Mouse (Mus musculus): ENCODE results near the gene Olfr1510. TPM values are rescaled to one million over a fixed set of nuclear protein-coding genes. Genes with fewer than 3 reads are reported as not detected.
A peak's percentile ranks its signal among the peaks of the same experiment; 100 is the strongest.
"Not testable (repeated sequence)": the region's sequence is repeated elsewhere in the genome, so short reads cannot be mapped to it uniquely, and the experiment has no call there.

Gene Olfr1510
- not detected for total RNA-seq (2021)

DNA sequence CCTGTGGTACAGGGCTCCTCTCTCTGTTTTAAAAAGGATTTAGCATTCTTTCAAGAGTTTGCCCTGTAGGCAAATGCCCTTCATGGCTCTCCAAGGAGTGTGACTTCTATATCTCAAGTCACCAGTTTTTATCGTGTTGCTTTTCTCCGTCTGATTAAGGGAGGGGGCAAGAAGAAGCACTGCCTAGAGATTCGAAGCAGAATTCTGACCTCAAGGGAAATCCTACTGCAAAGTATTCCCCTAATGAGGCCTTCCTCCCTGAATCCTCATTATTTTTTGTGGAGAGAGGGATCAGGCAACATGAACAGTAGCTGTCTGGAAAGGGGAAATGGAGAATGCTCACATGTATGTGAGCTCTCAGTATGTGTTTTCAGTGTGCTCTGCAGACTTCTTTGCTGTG lies at the start of gene Olfr1510:
TSS of gene Olfr1510 (minus strand) at position 101 of the 400 bp plus-strand sequence.
- intact Hi-C loops (cut with DNase I), result no loop called here
- DNase-seq, result no peak

DNA sequence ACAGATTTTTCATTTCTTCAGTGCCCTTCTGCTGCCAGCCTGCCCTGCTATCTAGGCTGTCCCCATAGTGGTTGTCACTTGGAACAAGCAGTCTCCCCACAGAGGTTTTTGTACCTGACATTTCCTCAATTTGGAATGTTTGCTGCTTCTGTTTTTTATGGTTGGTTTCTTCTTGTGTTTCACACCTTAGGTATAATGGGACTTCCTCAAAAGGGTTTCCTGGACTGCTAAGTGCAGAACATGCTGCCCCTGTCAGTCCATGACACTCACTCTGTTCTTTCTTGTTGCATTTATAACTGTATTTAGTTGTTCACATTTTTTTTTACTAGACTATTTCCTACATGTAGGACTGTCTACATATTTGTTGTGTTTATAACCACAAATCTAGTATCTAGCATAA lies 47.8 kb upstream of the Olfr1510 start:
- intact Hi-C loops (cut with DNase I), result no loop called here
- DNase-seq, result no peak

DNA sequence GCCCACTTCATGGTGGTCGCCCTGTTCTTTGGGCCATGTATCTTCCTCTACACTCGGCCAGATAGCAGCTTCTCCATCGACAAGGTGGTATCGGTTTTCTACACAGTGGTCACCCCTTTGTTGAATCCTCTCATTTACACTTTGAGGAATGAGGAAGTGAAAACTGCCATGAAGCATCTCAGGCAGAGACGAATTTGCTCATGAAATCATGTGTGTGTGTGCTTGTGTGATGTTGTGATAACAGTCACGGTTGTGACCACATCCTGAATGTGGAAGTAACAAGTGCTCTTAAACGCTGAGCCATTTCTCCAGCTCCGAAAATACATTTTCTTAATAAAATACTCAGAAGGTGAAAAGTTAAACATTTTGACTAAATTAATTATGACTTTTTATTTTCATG lies 37.0 kb upstream of the Olfr1510 start:
- peak in 1 of 2 experiments; percentile 1 for DNase-seq
- intact Hi-C loops (cut with DNase I), result no loop called here

DNA sequence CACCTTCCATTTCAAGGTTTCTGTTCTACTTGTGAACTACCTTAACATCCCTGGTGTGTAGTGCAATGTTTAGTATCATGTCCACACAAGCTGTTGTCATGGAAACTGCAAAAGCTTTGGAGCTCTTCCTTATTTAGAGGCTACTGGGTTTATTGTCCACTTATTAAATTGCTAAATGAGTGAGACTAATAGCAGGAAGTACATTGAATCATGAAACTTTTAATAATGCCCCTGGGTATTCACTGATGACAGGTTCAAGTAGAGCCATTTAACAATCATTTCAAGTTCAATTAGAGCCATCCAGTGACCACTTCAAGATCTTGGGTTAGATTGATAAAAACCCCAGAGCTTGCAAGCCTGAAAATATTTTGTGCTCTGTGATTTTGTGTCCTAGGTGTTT lies 28.5 kb upstream of the Olfr1510 start, which contains the start of gene Olfr1509:
TSS of gene Olfr1509 (plus strand) at position 301 of the 400 bp plus-strand sequence.
- DNase-seq, result no peak
- intact Hi-C loops (cut with DNase I), result no loop called here

DNA sequence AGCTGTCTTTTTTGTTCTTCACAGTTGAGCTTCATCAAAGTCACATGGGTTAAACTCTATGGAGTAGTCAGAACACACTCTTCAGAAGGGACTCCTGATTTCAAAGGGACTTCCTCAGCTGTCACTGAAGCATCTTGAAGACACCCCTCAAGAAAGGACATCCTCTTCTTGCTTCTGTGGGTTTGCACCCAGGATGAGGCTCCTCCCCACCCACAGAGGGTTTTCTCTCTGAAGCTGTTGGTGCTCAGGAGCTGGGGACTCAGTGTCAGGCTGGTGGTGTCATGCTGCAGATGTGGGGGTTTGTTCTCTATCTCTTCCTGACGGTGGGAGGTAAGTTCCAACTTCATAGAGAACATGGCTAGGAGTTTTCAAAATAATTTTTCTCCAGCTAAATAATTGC lies 13.5 kb upstream of the Olfr1510 start:
- intact Hi-C loops (cut with DNase I), result no loop called here
- DNase-seq, result no peak

DNA sequence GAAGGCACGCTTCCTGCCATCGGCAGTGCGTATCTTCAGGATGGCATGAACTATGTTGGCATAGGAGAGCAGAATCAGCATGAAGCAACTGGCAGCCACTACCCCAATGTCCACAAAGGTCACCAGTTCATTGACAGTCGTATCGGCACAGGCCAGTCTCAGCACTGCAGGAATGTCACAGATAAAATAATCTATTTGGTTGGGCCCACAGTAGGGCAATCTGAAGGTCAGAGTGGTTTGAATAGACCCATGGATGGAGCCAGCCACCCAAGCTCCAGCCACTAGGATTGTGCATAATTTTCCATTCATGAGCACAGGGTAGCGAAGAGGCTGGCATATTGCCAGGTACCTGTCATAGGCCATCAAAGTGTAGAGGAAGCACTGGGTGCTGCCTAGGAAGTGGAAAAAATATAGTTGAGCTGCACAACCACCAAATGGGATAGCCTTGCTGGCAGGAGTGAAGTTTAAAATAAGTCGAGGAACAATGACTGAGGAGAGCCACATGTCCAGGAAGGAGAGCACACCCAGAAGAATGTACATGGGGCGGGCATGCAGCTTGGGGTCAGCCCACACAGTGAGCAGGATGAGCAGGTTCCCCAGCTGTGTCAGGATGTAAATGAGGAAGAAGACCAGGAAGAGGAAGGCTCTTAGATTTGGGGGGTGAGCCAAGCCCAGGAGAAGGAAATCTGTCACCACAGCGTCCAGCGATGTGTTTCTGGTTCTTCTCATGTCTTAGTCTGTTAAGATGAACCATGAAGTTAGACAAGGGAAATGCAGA lies 3.8 kb downstream of the Olfr1510 start:
- DNase-seq; intact Hi-C loops (cut with DNase I): not testable (repeated sequence)

DNA sequence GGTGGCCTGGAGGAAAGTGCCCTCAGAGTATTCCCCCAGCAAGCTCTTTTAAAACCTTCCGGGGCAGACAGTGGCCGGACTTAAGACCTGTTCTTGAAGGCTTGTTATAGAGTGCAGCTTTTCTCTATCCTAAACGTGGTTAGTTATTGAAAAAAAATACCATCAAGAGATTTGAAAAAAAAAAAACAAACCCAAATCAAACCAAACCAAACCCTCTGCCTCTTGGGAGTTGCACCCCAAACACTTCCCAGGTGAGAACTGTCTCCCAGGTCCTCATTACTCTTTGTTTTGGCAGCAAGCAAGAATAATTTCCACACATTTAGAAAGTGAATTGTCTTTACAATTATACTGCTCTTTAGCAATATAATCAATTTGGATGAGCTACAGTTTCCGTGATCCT lies 16.9 kb downstream of the Olfr1510 start, which contains the start of gene Olfr1511:
TSS of gene Olfr1511 (minus strand) at position 101 of the 400 bp plus-strand sequence.
- intact Hi-C loops (cut with DNase I), result no loop called here
- no peak for DNase-seq

DNA sequence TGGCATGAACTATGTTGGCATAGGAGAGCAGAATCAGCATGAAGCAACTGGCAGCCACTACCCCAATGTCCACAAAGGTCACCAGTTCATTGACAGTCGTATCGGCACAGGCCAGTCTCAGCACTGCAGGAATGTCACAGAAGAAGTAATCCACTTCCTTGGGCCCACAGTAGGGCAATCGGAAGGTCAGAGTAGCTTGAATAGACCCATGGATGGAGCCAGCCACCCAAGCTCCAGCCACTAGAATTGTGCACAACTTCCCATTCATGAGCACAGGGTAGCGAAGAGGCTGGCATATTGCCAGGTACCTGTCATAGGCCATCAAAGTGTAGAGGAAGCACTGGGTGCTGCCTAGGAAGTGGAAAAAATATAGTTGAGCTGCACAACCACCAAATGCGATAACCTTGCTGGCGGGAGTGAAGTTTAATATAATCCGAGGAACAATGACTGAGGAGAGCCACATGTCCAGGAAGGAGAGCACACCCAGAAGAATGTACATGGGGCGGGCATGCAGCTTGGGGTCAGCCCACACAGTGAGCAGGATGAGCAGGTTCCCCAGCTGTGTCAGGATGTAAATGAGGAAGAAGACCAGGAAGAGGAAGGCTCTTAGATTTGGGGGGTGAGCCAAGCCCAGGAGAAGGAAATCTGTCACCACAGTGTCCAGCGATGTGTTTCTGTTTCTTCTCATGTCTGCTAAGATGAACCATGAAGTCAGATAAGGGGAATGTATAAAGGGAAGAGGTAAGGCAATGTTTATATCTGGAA lies 23.9 kb downstream of the Olfr1510 start:
- intact Hi-C loops (cut with DNase I), result not testable (repeated sequence)
- peak in 1 of 2 experiments; percentile 1 for DNase-seq

DNA sequence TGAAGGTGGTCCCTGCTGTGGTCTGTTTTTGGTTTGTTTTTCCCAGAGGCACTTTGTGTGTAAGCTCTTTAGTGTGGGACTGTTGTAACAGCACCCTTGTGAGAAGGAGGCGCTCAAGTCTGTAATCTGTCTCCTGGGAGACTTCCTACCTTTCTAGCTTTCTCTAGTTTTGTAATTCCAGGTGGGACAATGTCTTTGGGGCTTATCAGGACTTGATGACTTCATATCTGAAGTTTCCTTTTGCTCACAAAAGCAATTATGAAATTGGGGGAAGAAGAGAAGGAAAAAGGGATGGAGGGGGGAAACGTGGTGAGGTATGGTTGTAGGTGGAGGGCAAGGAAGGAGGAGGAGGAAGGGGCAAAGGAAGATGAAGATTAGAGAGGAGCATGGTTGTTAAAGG lies 35.1 kb downstream of the Olfr1510 start, which contains the start of gene Olfr1512:
TSS of gene Olfr1512 (minus strand) at position 101 of the 400 bp plus-strand sequence.
- no peak for DNase-seq
- intact Hi-C loops (cut with DNase I), result no loop called here

DNA sequence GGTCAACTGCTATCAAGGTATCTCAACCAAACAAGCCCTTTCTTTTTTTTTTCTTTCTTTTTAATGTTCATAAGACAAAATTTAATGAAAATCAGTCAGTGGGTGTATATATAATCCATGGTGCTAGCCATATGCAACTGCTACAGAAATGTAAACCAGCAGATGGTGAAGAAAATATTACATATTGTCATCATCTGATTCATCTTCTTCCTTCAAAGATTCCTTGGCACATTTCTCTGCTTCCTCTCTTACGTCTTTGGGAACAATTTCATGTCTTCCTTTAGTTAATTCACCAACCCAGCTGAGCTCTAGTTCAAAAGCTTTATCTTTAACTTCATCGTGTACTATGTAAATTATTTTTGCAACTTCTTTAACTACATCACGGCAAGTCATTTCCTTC lies 45.4 kb downstream of the Olfr1510 start:
- intact Hi-C loops (cut with DNase I), result no loop called here
- DNase-seq, result no peak

Other genes with a start within 250 kb of the Olfr1510 start
- gene Supt16, start 217.0 kb downstream of the Olfr1510 start, total RNA-seq (2021), result 10 to 100 TPM; 33.8 to 37.2 TPM
- 10 to 100 TPM; 60.3 to 67.6 TPM for gene Chd8, start 156.6 kb downstream of the Olfr1510 start, total RNA-seq (2021)
- gene Tox4, start 135.2 kb downstream of the Olfr1510 start, total RNA-seq (2021), result 10 to 100 TPM; 35.5 to 36.8 TPM
- gene Rab2b, start 134.8 kb downstream of the Olfr1510 start, total RNA-seq (2021), result 10 to 100 TPM in 1 of 2 experiments, 1 to 10 TPM in 1; 7.6 to 10.6 TPM
- 10 to 100 TPM; 15.7 to 18.8 TPM for gene Mettl3, start 109.2 kb downstream of the Olfr1510 start, total RNA-seq (2021)
- gene Sall2, start 85.6 kb downstream of the Olfr1510 start, total RNA-seq (2021), result 1 to 10 TPM; 4.6 to 5.7 TPM
- not detected for gene Olfr1513, start 58.0 kb downstream of the Olfr1510 start, total RNA-seq (2021)
- gene Olfr1512, start 35.2 kb downstream of the Olfr1510 start, total RNA-seq (2021), result not detected
- not detected for gene Olfr1511, start 17.0 kb downstream of the Olfr1510 start, total RNA-seq (2021)
- gene Olfr1509, start 28.6 kb upstream of the Olfr1510 start, total RNA-seq (2021), result not detected
- gene Olfr1508, start 53.1 kb upstream of the Olfr1510 start, total RNA-seq (2021), result not detected
- not detected for gene Olfr1507, start 81.4 kb upstream of the Olfr1510 start, total RNA-seq (2021)